Mouse (Mus musculus): ENCODE results near the gene Gm13276. TPM values are rescaled to one million over a fixed set of nuclear protein-coding genes. Genes with fewer than 3 reads are reported as not detected.

Gm13276 gene
- polyA plus RNA-seq, 1 experiment from 2014 or later: not detected

Other genes starting within 250 kb of the Gm13276 start
- gene Ifna15, start 227.5 kb upstream of the Gm13276 start, polyA plus RNA-seq (2016; fragmentation: Nextera tagmentation; extraction: Ambion mirVana): not detected in 2 replicates
- not detected in 2 replicates for gene Ifna14, start 213.9 kb upstream of the Gm13276 start, polyA plus RNA-seq (2016; fragmentation: Nextera tagmentation; extraction: Ambion mirVana)
- not detected in 2 replicates for gene Ifna9, start 193.3 kb upstream of the Gm13276 start, polyA plus RNA-seq (2016; fragmentation: Nextera tagmentation; extraction: Ambion mirVana)
- gene Ifna12, start 182.3 kb upstream of the Gm13276 start, polyA plus RNA-seq (2016; fragmentation: Nextera tagmentation; extraction: Ambion mirVana): not detected in 2 replicates
- gene C87499, start 151.3 kb upstream of the Gm13276 start, polyA plus RNA-seq (2016; fragmentation: Nextera tagmentation; extraction: Ambion mirVana): not detected in 2 replicates
- gene Ifna13, start 141.2 kb upstream of the Gm13276 start, polyA plus RNA-seq (2016; fragmentation: Nextera tagmentation; extraction: Ambion mirVana): not detected in 2 replicates
- not detected in 2 replicates for gene Ifna16, start 108.8 kb upstream of the Gm13276 start, polyA plus RNA-seq (2016; fragmentation: Nextera tagmentation; extraction: Ambion mirVana)
- gene Ifna2, start 101.8 kb upstream of the Gm13276 start, polyA plus RNA-seq (2016; fragmentation: Nextera tagmentation; extraction: Ambion mirVana): not detected in 2 replicates
- not detected in 2 replicates for gene Ifnab, start 94.3 kb upstream of the Gm13276 start, polyA plus RNA-seq (2016; fragmentation: Nextera tagmentation; extraction: Ambion mirVana)
- gene Gm26566, start 63.9 kb upstream of the Gm13276 start, polyA plus RNA-seq (2016; fragmentation: Nextera tagmentation; extraction: Ambion mirVana): 0.80 and 1.1 TPM in 2 replicates
- 95.6 and 111 TPM in 2 replicates for gene Klhl9, start 63.2 kb upstream of the Gm13276 start, polyA plus RNA-seq (2016; fragmentation: Nextera tagmentation; extraction: Ambion mirVana)
- not detected in 2 replicates for gene Gm13271, start 30.8 kb upstream of the Gm13276 start, polyA plus RNA-seq (2016; fragmentation: Nextera tagmentation; extraction: Ambion mirVana)
- gene Gm13283, start 25.6 kb upstream of the Gm13276 start, polyA plus RNA-seq (2016; fragmentation: Nextera tagmentation; extraction: Ambion mirVana): 0.19 and 0.32 TPM in 2 replicates
- gene Gm13290, start 11.9 kb upstream of the Gm13276 start, polyA plus RNA-seq (2016; fragmentation: Nextera tagmentation; extraction: Ambion mirVana): 0.29 TPM in 1 of 2 replicates, not detected in the other
- not detected in 2 replicates for gene Gm13289, start 8.8 kb upstream of the Gm13276 start, polyA plus RNA-seq (2016; fragmentation: Nextera tagmentation; extraction: Ambion mirVana)
- not detected in 2 replicates for gene Gm13272, start 5.9 kb upstream of the Gm13276 start, polyA plus RNA-seq (2016; fragmentation: Nextera tagmentation; extraction: Ambion mirVana)
- 0.51 TPM in 1 of 2 replicates, not detected in the other for gene Ifnz, start 3.6 kb upstream of the Gm13276 start, polyA plus RNA-seq (2016; fragmentation: Nextera tagmentation; extraction: Ambion mirVana)
- not detected in 2 replicates for gene Gm13277, start 2.9 kb downstream of the Gm13276 start, polyA plus RNA-seq (2016; fragmentation: Nextera tagmentation; extraction: Ambion mirVana)
- not detected in 2 replicates for gene Gm13278, start 5.8 kb downstream of the Gm13276 start, polyA plus RNA-seq (2016; fragmentation: Nextera tagmentation; extraction: Ambion mirVana)
- gene Gm13275, start 8.8 kb downstream of the Gm13276 start, polyA plus RNA-seq (2016; fragmentation: Nextera tagmentation; extraction: Ambion mirVana): 0.34 TPM in 1 of 2 replicates, not detected in the other
- gene Gm13279, start 11.7 kb downstream of the Gm13276 start, polyA plus RNA-seq (2016; fragmentation: Nextera tagmentation; extraction: Ambion mirVana): not detected in 2 replicates
- gene Gm13285, start 14.0 kb downstream of the Gm13276 start, polyA plus RNA-seq (2016; fragmentation: Nextera tagmentation; extraction: Ambion mirVana): 0.62 TPM in 1 of 2 replicates, not detected in the other
- not detected in 2 replicates for gene Gm13287, start 17.5 kb downstream of the Gm13276 start, polyA plus RNA-seq (2016; fragmentation: Nextera tagmentation; extraction: Ambion mirVana)
- gene Gm13288, start 19.8 kb downstream of the Gm13276 start, polyA plus RNA-seq (2016; fragmentation: Nextera tagmentation; extraction: Ambion mirVana): 0.09 TPM in 1 of 2 replicates, not detected in the other
- not detected in 2 replicates for gene Ifna7, start 30.5 kb downstream of the Gm13276 start, polyA plus RNA-seq (2016; fragmentation: Nextera tagmentation; extraction: Ambion mirVana)
- gene Ifna11, start 34.2 kb downstream of the Gm13276 start, polyA plus RNA-seq (2016; fragmentation: Nextera tagmentation; extraction: Ambion mirVana): not detected in 2 replicates
- gene Ifna6, start 41.7 kb downstream of the Gm13276 start, polyA plus RNA-seq (2016; fragmentation: Nextera tagmentation; extraction: Ambion mirVana): not detected in 2 replicates
- not detected in 2 replicates for gene Ifna5, start 49.8 kb downstream of the Gm13276 start, polyA plus RNA-seq (2016; fragmentation: Nextera tagmentation; extraction: Ambion mirVana)
- gene Ifna4, start 56.2 kb downstream of the Gm13276 start, polyA plus RNA-seq (2016; fragmentation: Nextera tagmentation; extraction: Ambion mirVana): not detected in 2 replicates
- not detected in 2 replicates for gene Ifna1, start 64.4 kb downstream of the Gm13276 start, polyA plus RNA-seq (2016; fragmentation: Nextera tagmentation; extraction: Ambion mirVana)
- not detected in 2 replicates for gene Ifne, start 94.5 kb downstream of the Gm13276 start, polyA plus RNA-seq (2016; fragmentation: Nextera tagmentation; extraction: Ambion mirVana)

All from midbrain, embryonic 10.5 days (tissue).